Mouse (Mus musculus) neural tube, embryonic 11.5 days (tissue): ENCODE results near the gene Mettl13. TPM values are rescaled to one million over a fixed set of nuclear protein-coding genes. Genes with fewer than 3 reads are reported as not detected.

Experiments
- ATAC-seq: fragments of 200-750 bp; cut with Nextera tagmentation; 2 replicates; pipeline ENCODE4 v1.8.0; 2017; ENCODE audit warnings: moderate number of reproducible peaks, mild to moderate bottlenecking, moderate TSS enrichment, moderate library complexity; ENCODE audit not compliant: insufficient read depth, low FRiP score, low TSS enrichment
- DNase-seq: peaks from one replicate; pipeline ENCODE4 v3.0.0-alpha.2; 2015; ENCODE audit warnings: low spot score
- H3K27ac ChIP-seq: fragments of 300-500 bp; sonication (generic); 2 replicates; pipeline ENCODE4 v1.5.1; 2014; ENCODE audit warnings: low read depth, mild to moderate bottlenecking, low read length
- H3K27me3 ChIP-seq: fragments of 300-500 bp; sonication (generic); 2 replicates; pipeline ENCODE4 v1.6.1; 2014; ENCODE audit warnings: mild to moderate bottlenecking, low read length, mixed read lengths; ENCODE audit not compliant: control insufficient read depth, insufficient read depth
- H3K36me3 ChIP-seq: fragments of 300-500 bp; sonication (generic); 2 replicates; pipeline ENCODE4 v1.6.1; 2014; ENCODE audit warnings: mild to moderate bottlenecking, low read length, moderate library complexity, mixed read lengths; ENCODE audit not compliant: control insufficient read depth, insufficient read depth
- H3K4me1 ChIP-seq: fragments of 300-500 bp; sonication (generic); 2 replicates; pipeline ENCODE4 v1.6.1; 2014; ENCODE audit warnings: low read length, mixed read lengths; ENCODE audit not compliant: control insufficient read depth, insufficient read depth
- H3K4me2 ChIP-seq: fragments of 300-500 bp; sonication (generic); 2 replicates; pipeline ENCODE4 v1.6.1; 2014; ENCODE audit warnings: low read depth, mild to moderate bottlenecking, moderate library complexity
- H3K4me3 ChIP-seq: fragments of 300-500 bp; sonication (generic); 2 replicates; pipeline ENCODE4 v1.5.1; 2014; ENCODE audit warnings: low read depth, low read length
- H3K9ac ChIP-seq: fragments of 300-500 bp; sonication (generic); 2 replicates; pipeline ENCODE4 v1.6.1; 2014; ENCODE audit warnings: mild to moderate bottlenecking, low read length
- H3K9me3 ChIP-seq: fragments of 300-500 bp; sonication (generic); 2 replicates; pipeline ENCODE4 v1.6.1; 2016; ENCODE audit warnings: low read length; ENCODE audit not compliant: control insufficient read depth
- WGBS: fragments of 180-500 bp; shearing (Covaris S2); extraction: QIAGEN DNeasy Blood & Tissue Kit; methylation state at CpG from one replicate; pipeline ENCODE4 v1.1.7; 2014; 5-methylcytosine and 5-hydroxymethylcytosine counted together
- polyA plus RNA-seq: library from polyadenylated mRNA; unstranded; fragments of >200 nt; fragmentation: Nextera tagmentation; extraction: Ambion mirVana; gene quantifications from 2 replicates; pipeline ENCODE4 v1.2.1, GENCODE M21; 2014

Gene Mettl13
- polyA plus RNA-seq, 1 experiment from 2014 or later: 15.5 TPM

GRCm38 (mm10) chr1:162570931-162571601, 22.7 kb upstream of the Mettl13 start:
- Histone ChIP-seq H3K36me3 (peaks cover 5% of the 10 kb centered on the region; the same call in 1 of the 2 replicates), H3K9me3 (no peaks in the 10 kb centered on the region), H3K9ac (peak overlapping the region; percentile 92), H3K4me2 (peak overlapping the region; percentile 70), H3K4me1 (no peaks in the 10 kb centered on the region; the same call in 1 of the 2 replicates), H3K27ac (peak overlapping the region; percentile 85), H3K27me3 (no peaks in the 10 kb centered on the region), H3K4me3 (peak overlapping the region; percentile 96)
- WGBS: under 1% methylated on average over 46 of the region's 46 CpGs
- DNase-seq (no peak), ATAC-seq (no peak)

DNA sequence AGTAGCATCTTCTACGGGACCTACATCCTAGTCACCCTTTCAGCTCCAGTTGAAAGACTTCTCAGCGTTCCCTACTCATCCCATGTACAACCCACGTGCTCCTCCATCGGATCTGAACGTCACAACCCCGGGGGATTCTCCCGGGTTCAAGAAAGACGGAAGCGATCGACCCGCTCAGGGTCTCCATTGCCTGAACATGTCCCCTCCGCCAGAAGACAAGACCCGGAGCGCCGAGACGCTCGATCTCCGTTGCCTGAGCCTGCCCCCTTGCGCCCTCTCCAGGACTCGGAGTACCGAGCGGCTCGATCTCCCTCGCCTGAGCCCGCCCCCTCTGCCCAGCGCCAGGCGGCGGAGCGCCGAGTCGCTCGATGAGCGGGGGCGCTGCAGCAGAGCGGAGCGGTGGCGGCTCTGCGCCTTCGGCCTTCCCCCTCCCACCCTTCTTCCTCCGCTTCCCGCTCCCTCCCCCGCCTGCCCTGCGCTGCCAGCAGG, 22.0 kb upstream of the Mettl13 start, which contains the start of gene Vamp4:
Vamp4 (plus strand) TSS at position 256 of the 489 bp plus-strand sequence.
- ATAC-seq (peak; percentile 95), DNase-seq (peak; percentile 99)
- H3K4me2 ChIP-seq: peak within 1 kb of the TSS; percentile 70
- H3K36me3 ChIP-seq: peaks cover 5% of the 10 kb centered on the region; the same call in 1 of the 2 replicates
- peak within 1 kb of the TSS; percentile 92 for H3K9ac ChIP-seq
- H3K9me3 ChIP-seq: no peaks in the 10 kb centered on the region
- peak within 1 kb of the TSS; percentile 96 for H3K4me3 ChIP-seq
- no peaks in the 10 kb centered on the region; the same call in 1 of the 2 replicates for H3K4me1 ChIP-seq
- no peaks in the 10 kb centered on the region for H3K27me3 ChIP-seq
- under 1% methylated on average over 39 of the region's 43 CpGs for WGBS
- peak within 1 kb of the TSS; percentile 85 for H3K27ac ChIP-seq

GRCm38 (mm10) chr1:162567351-162567750, 19.0 kb upstream of the Mettl13 start:
- Histone ChIP-seq H3K4me3 (no peak overlapping the region), H3K4me1 (no peaks in the 10 kb centered on the region; the same call in 1 of the 2 replicates), H3K27ac (0 out of 2 replicates have a peak overlapping the region, but pooled peaks have one; percentile 20), H3K27me3 (no peaks in the 10 kb centered on the region), H3K36me3 (no peaks in the 10 kb centered on the region), H3K4me2 (no peak overlapping the region), H3K9me3 (no peaks in the 10 kb centered on the region), H3K9ac (no peak overlapping the region)
- DNase-seq (no peak), ATAC-seq (no peak)
- WGBS: 31% methylated on average over 3 of the region's 3 CpGs

- H3K9me3 ChIP-seq: no peaks in the 10 kb centered on the region
- H3K27ac ChIP-seq: no peak overlapping the region
- ATAC-seq (no peak), DNase-seq (no peak)
- no peaks in the 10 kb centered on the region for H3K36me3 ChIP-seq
- no peaks in the 10 kb centered on the region for H3K4me1 ChIP-seq
- no peak overlapping the region for H3K4me2 ChIP-seq
- no peaks in the 10 kb centered on the region for H3K27me3 ChIP-seq
- no peak overlapping the region for H3K9ac ChIP-seq
- 46% methylated on average over 3 of the region's 3 CpGs for WGBS
- no peak overlapping the region for H3K4me3 ChIP-seq
Measured at GRCm38 (mm10) chr1:162564992-162565391, 16.6 kb upstream of the Mettl13 start.

DNA sequence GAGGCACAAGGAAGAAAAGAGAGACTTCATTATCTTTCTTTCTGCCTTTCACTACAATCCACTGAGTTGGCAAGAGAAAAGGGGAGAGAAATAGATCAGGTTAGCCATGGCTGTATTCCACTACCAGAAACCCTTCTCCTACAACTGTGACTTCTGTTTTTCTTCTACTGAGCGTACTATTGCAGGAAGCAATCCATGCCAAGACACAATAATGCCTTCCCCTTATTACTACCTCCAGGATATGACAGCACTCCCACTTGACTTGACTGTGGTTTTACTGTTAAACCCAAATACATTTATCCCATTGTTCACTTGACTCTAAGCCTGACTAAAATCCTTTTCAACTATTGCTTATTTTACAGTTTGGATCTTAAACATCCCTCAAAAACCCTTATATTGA, 14.9 kb upstream of the Mettl13 start:
- H3K36me3 ChIP-seq: no peaks in the 10 kb centered on the region
- H3K4me3 ChIP-seq: no peak overlapping the region
- ATAC-seq (no peak), DNase-seq (no peak)
- 91% methylated on average over 1 of the region's 1 CpGs for WGBS
- H3K9me3 ChIP-seq: no peaks in the 10 kb centered on the region
- H3K9ac ChIP-seq: no peak overlapping the region
- no peaks in the 10 kb centered on the region for H3K4me1 ChIP-seq
- H3K27me3 ChIP-seq: no peaks in the 10 kb centered on the region
- no peak overlapping the region for H3K27ac ChIP-seq
- no peak overlapping the region for H3K4me2 ChIP-seq

GRCm38 (mm10) chr1:162554193-162554592, 5.8 kb upstream of the Mettl13 start:
- Histone ChIP-seq H3K27ac (no peak overlapping the region), H3K4me3 (no peak overlapping the region), H3K9me3 (no peaks in the 10 kb centered on the region), H3K9ac (no peak overlapping the region), H3K4me2 (no peak overlapping the region), H3K27me3 (no peaks in the 10 kb centered on the region), H3K36me3 (no peaks in the 10 kb centered on the region), H3K4me1 (no peaks in the 10 kb centered on the region)
- WGBS: 92% methylated on average over 3 of the region's 3 CpGs
- DNase-seq: no peak
- no peak for ATAC-seq

DNA sequence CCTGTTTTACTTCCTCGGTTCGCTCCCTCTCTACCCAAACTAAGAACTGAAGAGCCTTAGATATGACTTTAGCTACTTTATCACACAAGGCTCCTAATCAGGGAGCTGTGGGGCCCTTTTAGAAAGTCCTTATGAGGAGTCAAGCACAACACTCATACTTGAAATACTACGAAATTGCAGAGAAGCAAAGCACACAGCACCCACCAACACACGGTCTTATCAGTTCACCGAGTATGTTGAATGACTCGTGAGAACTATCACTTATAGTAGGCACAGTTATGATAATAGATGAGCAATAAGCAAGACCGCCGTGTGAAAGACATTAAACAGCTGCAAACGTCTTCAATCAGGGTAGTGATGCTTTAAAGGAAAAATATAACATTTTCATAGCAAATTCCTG, 4.6 kb upstream of the Mettl13 start:
- ATAC-seq (no peak), DNase-seq (no peak)
- H3K9ac ChIP-seq: no peak overlapping the region
- no peaks in the 10 kb centered on the region for H3K27me3 ChIP-seq
- H3K4me3 ChIP-seq: no peak overlapping the region
- H3K27ac ChIP-seq: no peak overlapping the region
- H3K4me1 ChIP-seq: peaks cover 4% of the 10 kb centered on the region; the same call in 1 of the 2 replicates
- WGBS: 86% methylated on average over 9 of the region's 9 CpGs
- no peaks in the 10 kb centered on the region for H3K9me3 ChIP-seq
- no peak overlapping the region for H3K4me2 ChIP-seq
- no peaks in the 10 kb centered on the region for H3K36me3 ChIP-seq

GRCm38 (mm10) chr1:162549615-162550283, 1.4 kb upstream of the Mettl13 start:
- no peak overlapping the region for H3K27ac ChIP-seq
- H3K36me3 ChIP-seq: peaks cover 3% of the 10 kb centered on the region; the same call in 1 of the 2 replicates
- H3K4me3 ChIP-seq: no peak overlapping the region
- ATAC-seq (no peak), DNase-seq (no peak)
- no peak overlapping the region for H3K4me2 ChIP-seq
- no peaks in the 10 kb centered on the region for H3K27me3 ChIP-seq
- no peak overlapping the region for H3K9ac ChIP-seq
- WGBS: 79% methylated on average over 5 of the region's 5 CpGs
- no peaks in the 10 kb centered on the region for H3K9me3 ChIP-seq
- H3K4me1 ChIP-seq: peaks cover 11% of the 10 kb centered on the region; the same call in 1 of the 2 replicates
